Mouse (Mus musculus): ENCODE results near the gene Gyg. TPM values are rescaled to one million over a fixed set of nuclear protein-coding genes. Genes with fewer than 3 reads are reported as not detected.

Gyg gene
- polyA plus RNA-seq, 1 experiment from 2014 or later, result 87.3 TPM

- DNase-seq (ENCODE audit: low read depth, low spot score), result no peak
- POLR2A ChIA-PET, result no interaction called here
- no peak for ATAC-seq
These were observed 8.2 kb downstream of the Gyg start for GRCm38 (mm10) chr3:20146884-20147395.

GRCm38 (mm10) chr3:20145696-20146113 is 9.4 kb downstream of the Gyg start:
- DNase-seq (ENCODE audit: low read depth, low spot score) (no peak), ATAC-seq (no peak)
- CTCF ChIA-PET, result interaction anchor here (1.1 kb wide), 1 partner anchor 9 kb away, joined by 3 read pairs; no protein-coding TSS in a partner anchor
- no peaks in the 10 kb centered on the region for H3K27me3 ChIP-seq
- in situ Hi-C loops (cut with MboI; ENCODE audit: low pct_unique_long_range_greater_than_20kb), result no loop called here
- TF ChIP-seq CTCF (IDR thresholded peaks at IDR 0.05), result no peak
- POLR2A ChIA-PET, result no interaction called here

More at GRCm38 (mm10) chr3:20146884-20147395, 8.2 kb downstream of the Gyg start:
- no peak for TF ChIP-seq CTCF (IDR thresholded peaks at IDR 0.05)
- CTCF ChIA-PET, result interaction anchor here (1.0 to 3.4 kb wide), 4 partner anchors 9 to 24 kb away, joined by 3 to 25 read pairs (median 3); no protein-coding TSS in a partner anchor
- no peaks in the 10 kb centered on the region for H3K27me3 ChIP-seq
- in situ Hi-C loops (cut with MboI; ENCODE audit: low pct_unique_long_range_greater_than_20kb), result no loop called here

DNA sequence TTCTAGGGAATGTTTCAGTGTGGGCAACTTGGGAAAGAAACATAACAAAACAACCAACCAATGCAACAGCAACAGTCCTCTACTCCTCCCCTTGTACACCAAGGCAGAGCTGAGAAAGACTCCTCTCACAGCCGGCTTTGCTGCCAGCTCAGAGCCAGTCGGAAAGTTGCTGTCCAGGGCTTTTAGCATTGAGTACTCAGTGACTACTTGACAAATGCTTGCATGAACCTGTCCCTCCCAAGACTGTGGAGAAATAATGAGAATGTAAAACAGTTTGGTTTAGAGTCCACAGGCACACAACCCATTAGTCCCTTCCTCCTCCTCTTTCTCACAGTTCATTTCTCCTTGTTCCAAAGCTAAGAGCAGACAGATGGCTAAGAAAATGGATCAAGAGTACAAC is 10.7 kb downstream of the Gyg start:
- no peak for TF ChIP-seq CTCF (IDR thresholded peaks at IDR 0.05)
- DNase-seq (ENCODE audit: low read depth, low spot score) (no peak), ATAC-seq (no peak)
- in situ Hi-C loops (cut with MboI; ENCODE audit: low pct_unique_long_range_greater_than_20kb), result no loop called here
- CTCF ChIA-PET, result interaction anchor here (1.4 kb wide), 1 partner anchor 15 kb away, joined by 3 read pairs; no protein-coding TSS in a partner anchor
- POLR2A ChIA-PET, result no interaction called here
- H3K27me3 ChIP-seq, result no peaks in the 10 kb centered on the region

DNA sequence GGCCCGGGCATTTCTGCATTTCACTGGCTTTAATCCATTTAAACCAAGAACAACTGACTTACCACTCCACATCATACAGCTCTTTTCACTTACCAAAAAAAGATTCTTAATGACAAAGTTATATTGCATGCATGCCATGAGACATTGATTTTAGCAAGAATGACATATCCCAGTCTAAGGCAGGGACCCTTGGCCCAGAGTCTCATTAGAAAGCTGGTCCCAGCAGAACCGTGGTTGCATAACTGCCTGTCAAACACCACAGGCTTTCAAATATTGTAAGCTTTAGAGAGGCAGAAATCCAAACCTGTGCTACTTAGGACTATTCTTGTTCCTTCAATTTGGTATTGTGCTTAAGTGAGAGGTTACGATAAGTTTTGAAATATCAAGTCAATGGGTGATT is 11.4 kb downstream of the Gyg start:
- DNase-seq (ENCODE audit: low read depth, low spot score), result no peak
- no peak for ATAC-seq
- ChIA-PET CTCF (interaction anchor here (1.4 kb wide), 1 partner anchor 14 kb away, joined by 3 read pairs; no protein-coding TSS in a partner anchor), POLR2A (no interaction called here)
- TF ChIP-seq CTCF (IDR thresholded peaks at IDR 0.05), result no peak
- in situ Hi-C loops (cut with MboI; ENCODE audit: low pct_unique_long_range_greater_than_20kb), result no loop called here
- no peaks in the 10 kb centered on the region for H3K27me3 ChIP-seq

- no peak for ATAC-seq
- in situ Hi-C loops (cut with MboI; ENCODE audit: low pct_unique_long_range_greater_than_20kb), result no loop called here
- no peak for TF ChIP-seq CTCF (IDR thresholded peaks at IDR 0.05)
- CTCF ChIA-PET, result interaction anchor here (1.3 kb wide), 1 partner anchor 12 kb away, joined by 4 read pairs; the partner anchor contains the start of gene Gyg
- POLR2A ChIA-PET, result interaction anchor here (0.5 kb wide), 1 partner anchor 1994 kb away, joined by 3 read pairs; no protein-coding TSS in a partner anchor
- DNase-seq (ENCODE audit: low read depth, low spot score), result no peak
- no peaks in the 10 kb centered on the region for H3K27me3 ChIP-seq
These were observed 12.5 kb downstream of the Gyg start for GRCm38 (mm10) chr3:20142576-20142975.

GRCm38 (mm10) chr3:20142101-20142500 is 13.0 kb downstream of the Gyg start:
- no peak for TF ChIP-seq CTCF (IDR thresholded peaks at IDR 0.05)
- ATAC-seq (no peak), DNase-seq (ENCODE audit: low read depth, low spot score) (no peak)
- no peaks in the 10 kb centered on the region for H3K27me3 ChIP-seq
- POLR2A ChIA-PET, result no interaction called here
- in situ Hi-C loops (cut with MboI; ENCODE audit: low pct_unique_long_range_greater_than_20kb), result no loop called here
- CTCF ChIA-PET, result interaction anchor here (1.3 kb wide), 1 partner anchor 12 kb away, joined by 4 read pairs; the partner anchor contains the start of gene Gyg

DNA sequence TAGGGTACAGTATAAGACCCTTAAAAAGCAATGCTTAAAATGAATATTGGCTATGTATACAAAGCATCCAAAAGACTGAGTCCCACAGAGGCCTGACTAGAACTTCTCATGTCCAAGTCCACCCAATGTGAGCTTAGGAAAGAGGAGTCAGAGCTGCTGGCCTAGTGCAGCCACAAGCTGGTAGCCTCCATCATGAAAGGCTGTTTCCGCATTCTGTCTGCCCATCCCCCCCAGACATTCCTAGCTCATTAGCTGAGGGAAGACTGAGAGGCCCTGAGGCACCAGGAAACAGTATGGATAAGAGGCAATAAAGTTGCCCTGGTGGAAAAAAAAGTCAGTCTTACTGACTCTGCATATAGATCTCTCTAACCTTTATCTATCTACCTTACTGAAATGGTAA is 13.4 kb downstream of the Gyg start:
- DNase-seq (ENCODE audit: low read depth, low spot score) (no peak), ATAC-seq (no peak)
- ChIA-PET CTCF (interaction anchor here (1.3 kb wide), 1 partner anchor 13 kb away, joined by 4 read pairs; the partner anchor contains the start of gene Gyg), POLR2A (no interaction called here)
- in situ Hi-C loops (cut with MboI; ENCODE audit: low pct_unique_long_range_greater_than_20kb), result no loop called here
- TF ChIP-seq CTCF (IDR thresholded peaks at IDR 0.05), result no peak
- H3K27me3 ChIP-seq, result no peaks in the 10 kb centered on the region

GRCm38 (mm10) chr3:20141240-20141639 is 13.9 kb downstream of the Gyg start:
- no peak for TF ChIP-seq CTCF (IDR thresholded peaks at IDR 0.05)
- no peaks in the 10 kb centered on the region for H3K27me3 ChIP-seq
- DNase-seq (ENCODE audit: low read depth, low spot score) (no peak), ATAC-seq (no peak)
- in situ Hi-C loops (cut with MboI; ENCODE audit: low pct_unique_long_range_greater_than_20kb), result no loop called here
- ChIA-PET POLR2A (no interaction called here), CTCF (no interaction called here)

- no peak for TF ChIP-seq CTCF (IDR thresholded peaks at IDR 0.05)
- peak; percentile 98 for ATAC-seq
- H3K27me3 ChIP-seq, result no peaks in the 10 kb centered on the region
- in situ Hi-C loops (cut with MboI; ENCODE audit: low pct_unique_long_range_greater_than_20kb), result no loop called here
- DNase-seq (ENCODE audit: low read depth, low spot score), result peak; percentile 95
- ChIA-PET POLR2A (interaction anchor here (0.8 kb wide), 1 partner anchor 16 kb away, joined by 4 read pairs; no protein-coding TSS in a partner anchor), CTCF (interaction anchor here (1.1 to 4.4 kb wide), 7 partner anchors 9 to 44 kb away, joined by 3 to 25 read pairs (median 4); no protein-coding TSS in a partner anchor)
These were observed 18.1 kb downstream of the Gyg start for GRCm38 (mm10) chr3:20136868-20137581.

DNA sequence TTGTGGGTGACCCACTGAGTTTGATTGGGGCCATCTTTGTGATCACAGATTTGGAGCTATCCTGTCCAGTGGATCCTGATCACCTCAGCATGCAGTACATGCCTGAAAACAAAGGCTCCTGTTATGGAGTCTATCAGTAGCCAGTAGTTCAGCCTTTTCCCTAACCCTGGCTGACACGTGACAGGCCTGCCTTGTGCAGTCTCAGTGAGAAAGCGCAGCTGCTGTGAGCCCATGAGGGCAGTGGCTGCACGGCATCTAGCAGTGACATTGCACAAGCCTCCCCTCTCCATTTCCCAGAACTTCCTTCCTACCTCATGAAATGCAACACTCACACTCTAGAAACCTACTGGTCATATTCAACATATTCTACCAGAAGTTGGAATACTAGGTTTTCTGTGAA is 20.6 kb downstream of the Gyg start:
- ChIA-PET CTCF (interaction anchor here (0.8 to 1.5 kb wide), 2 partner anchors 11 to 12 kb away, joined by 3 read pairs; no protein-coding TSS in a partner anchor), POLR2A (no interaction called here)
- DNase-seq (ENCODE audit: low read depth, low spot score) (no peak), ATAC-seq (no peak)
- no peak for TF ChIP-seq CTCF (IDR thresholded peaks at IDR 0.05)
- no peaks in the 10 kb centered on the region for H3K27me3 ChIP-seq
- in situ Hi-C loops (cut with MboI; ENCODE audit: low pct_unique_long_range_greater_than_20kb), result no loop called here

DNA sequence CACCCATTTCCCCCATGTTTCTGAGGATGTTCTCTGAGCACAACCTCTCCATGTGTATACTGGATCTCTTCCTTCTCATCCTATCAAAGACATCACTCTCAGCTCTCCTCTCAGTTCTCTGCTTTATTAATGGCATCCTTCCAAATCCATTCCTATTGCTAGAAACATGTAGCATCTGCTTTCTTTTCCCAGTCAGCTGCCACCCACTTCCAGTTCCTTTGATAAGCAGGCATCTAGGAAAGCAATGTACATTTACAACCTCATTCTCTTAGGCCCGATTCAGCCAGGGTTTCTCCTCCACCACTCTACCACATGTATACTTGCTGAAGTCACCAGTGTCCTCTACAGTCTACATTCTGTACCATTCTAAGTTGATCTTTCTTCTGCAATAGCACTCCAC is 21.4 kb downstream of the Gyg start:
- POLR2A ChIA-PET, result no interaction called here
- DNase-seq (ENCODE audit: low read depth, low spot score) (no peak), ATAC-seq (no peak)
- in situ Hi-C loops (cut with MboI; ENCODE audit: low pct_unique_long_range_greater_than_20kb), result no loop called here
- CTCF ChIA-PET, result interaction anchor here (1.1 kb wide), 1 partner anchor 19 kb away, joined by 3 read pairs; no protein-coding TSS in a partner anchor
- no peak for TF ChIP-seq CTCF (IDR thresholded peaks at IDR 0.05)
- no peaks in the 10 kb centered on the region for H3K27me3 ChIP-seq
